Mouse (Mus musculus) heart, postnatal 36 days (tissue): Measurements from ENCODE around the gene Guca1a. TPM values are rescaled to one million over a fixed set of nuclear protein-coding genes. Genes with fewer than 3 reads are reported as not detected.

Source experiments
- DNase-seq, 2 experiments: peaks; one replicate each; pipeline ENCODE4 v3.0.0; 2021 to 2022
- intact Hi-C: fragments of 180-260 bp; cut with DNase I; formaldehyde crosslinking; loops from one replicate; pipeline ENCODE4 v1.15.1; 2025
- total RNA-seq, 2 experiments: library from RNA; stranded (reverse); gene quantifications; 2 replicates each; pipeline ENCODE4 v1.2.3; 2021

Gene Guca1a
- total RNA-seq, 2 experiments from 2014 or later: not detected

- no peak for DNase-seq
- intact Hi-C loops: no loop called here
Measured at GRCm38 (mm10) chr17:47361343-47361742, 39.0 kb downstream of the Guca1a start.

GRCm38 (mm10) chr17:47359964-47360363 lies 40.4 kb downstream of the Guca1a start:
- intact Hi-C loops: no loop called here
- DNase-seq: peak; percentile 37 to 59

GRCm38 (mm10) chr17:47349721-47350319 lies 50.6 kb downstream of the Guca1a start:
- no peak for DNase-seq
- intact Hi-C loops: no loop called here

Other genes with a start within 250 kb of the Guca1a start
- 10 to 100 TPM; 19.9 to 23.9 TPM for gene Mrps10, start 31.7 kb downstream of the Guca1a start, total RNA-seq
- under 1 TPM; 0.25 to 0.33 TPM for gene Guca1b, start 15.2 kb downstream of the Guca1a start, total RNA-seq
- gene AI661453, start 36.0 kb upstream of the Guca1a start, total RNA-seq: 1 to 10 TPM; 1.6 to 1.8 TPM
- gene 1700001C19Rik, start 36.8 kb upstream of the Guca1a start, total RNA-seq: not detected
- gene Taf8, start 101.7 kb upstream of the Guca1a start, total RNA-seq: 10 to 100 TPM; 12.0 to 13.6 TPM
- 10 to 100 TPM; 79.8 to 88.7 TPM for gene Ccnd3, start 104.5 kb upstream of the Guca1a start, total RNA-seq
- gene Bysl, start 210.9 kb upstream of the Guca1a start, total RNA-seq: 10 to 100 TPM; 14.2 to 14.3 TPM
- gene Med20, start 211.0 kb upstream of the Guca1a start, total RNA-seq: 10 to 100 TPM; 15.8 to 17.8 TPM
- 1 to 10 TPM; 2.1 to 3.5 TPM for gene Gm20517, start 211.0 kb upstream of the Guca1a start, total RNA-seq
- 1 to 10 TPM; 3.9 to 4.4 TPM for gene Usp49, start 230.1 kb upstream of the Guca1a start, total RNA-seq